Mouse (Mus musculus) ES-E14 (cell line): ENCODE data around the gene Gm49396.

Experiments used
- HCFC1 ChIP-seq: IDR thresholded peaks from 2 replicates; pipeline ENCODE4 v1.6.1; 2012; ENCODE audit warnings: low read length, inconsistent platforms, borderline replicate concordance; ENCODE audit not compliant: insufficient read depth
- MAFK ChIP-seq: IDR thresholded peaks from 2 replicates; pipeline ENCODE4 v1.6.1; 2014; ENCODE audit warnings: mild to moderate bottlenecking, low read depth, low read length, inconsistent platforms; ENCODE audit not compliant: insufficient read depth
- ZC3H11A ChIP-seq: IDR thresholded peaks from 2 replicates; pipeline ENCODE4 v1.6.1; 2012; ENCODE audit warnings: low read depth, mild to moderate bottlenecking, inconsistent platforms, low read length, borderline replicate concordance
- ZNF384 ChIP-seq: IDR thresholded peaks from 2 replicates; pipeline ENCODE4 v1.6.1; 2012; ENCODE audit warnings: low read depth, low read length, inconsistent platforms

DNA sequence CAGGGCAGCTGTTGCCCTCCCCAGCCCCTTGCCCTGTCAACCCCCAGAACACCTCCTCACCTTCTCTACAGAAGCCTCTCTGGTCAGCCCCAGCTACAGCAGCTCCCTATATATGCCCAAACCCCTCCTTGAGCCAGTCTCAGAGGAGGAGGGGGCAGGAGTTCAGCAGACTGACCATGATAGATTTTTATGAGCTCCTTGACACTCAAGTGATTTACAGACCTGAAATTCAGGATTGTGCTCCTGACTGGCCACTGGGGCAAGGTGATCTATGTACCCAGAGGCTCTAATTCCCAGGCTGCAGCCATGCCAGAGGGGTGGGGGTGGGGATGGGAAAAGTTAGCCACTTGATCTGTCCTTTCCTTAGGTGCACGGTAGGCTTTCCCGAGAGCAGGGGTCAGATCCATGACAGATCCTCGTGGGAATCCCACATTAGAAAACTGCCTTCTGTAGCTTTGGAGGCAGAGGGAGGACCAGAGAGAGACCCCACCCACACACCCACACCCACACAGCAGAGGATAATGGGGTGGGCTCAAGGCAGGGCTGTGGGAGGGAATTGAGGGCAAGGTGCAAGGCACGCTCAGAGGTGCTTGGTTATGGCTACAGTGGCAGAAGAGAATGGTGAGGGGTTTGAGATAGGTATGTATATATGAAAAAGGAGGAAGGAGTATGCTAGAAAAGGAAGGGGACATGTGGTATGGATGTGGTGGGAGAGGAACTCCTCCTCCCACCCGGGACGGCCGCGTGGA is 49.7 kb downstream of the Gm49396 start, which contains the start of gene Upk1a:
- TF ChIP-seq HCFC1 = no peak
- TF ChIP-seq ZC3H11A = no peak
- TF ChIP-seq MAFK = no peak
- no peak for TF ChIP-seq ZNF384
